Mouse (Mus musculus): ENCODE measurements around the gene Elp5. TPM values are rescaled to one million over a fixed set of nuclear protein-coding genes. Genes with fewer than 3 reads are reported as not detected.

Elp5 gene
- polyA plus RNA-seq, 1 experiment from 2014 or later, result 126 TPM

DNA sequence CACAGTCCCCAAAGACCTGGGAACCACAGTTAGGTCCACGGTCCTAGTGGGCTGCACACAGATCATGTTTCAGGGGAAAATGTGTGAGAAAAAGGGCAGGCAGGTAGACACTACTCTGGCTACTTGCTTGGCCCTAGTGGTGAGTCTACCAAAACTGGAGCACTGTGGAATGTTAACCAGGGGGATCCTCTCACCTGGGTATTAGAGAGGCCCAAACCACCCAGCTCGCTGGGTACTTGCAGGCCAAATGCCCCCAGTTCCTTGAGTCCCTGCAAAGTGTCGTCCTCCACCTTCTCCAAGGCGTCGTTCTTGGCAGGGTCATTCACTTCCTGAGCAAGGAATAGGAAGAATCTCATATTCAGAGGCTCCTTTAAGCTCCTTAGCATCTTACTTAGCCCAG lies 31.7 kb upstream of the Elp5 start:
- H3K9me3 ChIP-seq, result no peaks in the 10 kb centered on the region
- no peak for ATAC-seq (ENCODE audit: low FRiP score, low read depth)
- peaks cover 29% of the 10 kb centered on the region for H3K4me1 ChIP-seq
- no peaks in the 10 kb centered on the region for H3K27me3 ChIP-seq
- peak overlapping the region; percentile 79 for H3K4me2 ChIP-seq (replicated peaks)
- WGBS, result 46% methylated on average over 5 of the region's 5 CpGs
- peaks cover 50% of the 10 kb centered on the region for H3K36me3 ChIP-seq
- peak overlapping the region; percentile 83; the same call in 1 of the 2 replicates for H3K9ac ChIP-seq
- no peak overlapping the region for H3K27ac ChIP-seq
- H3K4me3 ChIP-seq, result peak overlapping the region; percentile 62

DNA sequence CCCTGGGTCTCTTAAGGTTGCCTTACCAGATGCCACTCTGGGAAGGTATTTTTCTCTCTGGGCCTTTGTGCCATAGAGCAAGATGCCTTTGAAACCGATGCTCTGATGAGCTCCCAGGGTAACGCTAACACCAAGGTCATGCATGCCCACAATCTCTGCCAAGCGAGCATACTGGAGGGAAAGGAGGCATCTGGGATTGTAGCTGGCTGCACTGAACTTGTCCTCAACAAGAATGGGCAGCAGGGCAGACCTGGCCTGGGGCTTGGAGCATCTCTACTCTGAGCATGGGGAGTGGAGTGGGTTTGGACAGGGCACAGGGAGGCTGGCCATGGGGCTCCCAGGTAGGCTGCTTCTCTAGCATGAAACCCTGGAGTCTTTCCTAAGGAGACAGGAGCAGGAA lies 31.1 kb upstream of the Elp5 start:
- Histone ChIP-seq H3K27ac (no peak overlapping the region), H3K4me2 (replicated peaks) (no peak overlapping the region), H3K4me3 (no peak overlapping the region), H3K9ac (0 out of 2 replicates have a peak overlapping the region, but pooled peaks have one; percentile 8), H3K27me3 (no peaks in the 10 kb centered on the region), H3K9me3 (no peaks in the 10 kb centered on the region), H3K36me3 (peaks cover 57% of the 10 kb centered on the region), H3K4me1 (peaks cover 26% of the 10 kb centered on the region)
- WGBS, result 87% methylated on average over 3 of the region's 3 CpGs
- no peak for ATAC-seq (ENCODE audit: low FRiP score, low read depth)

DNA sequence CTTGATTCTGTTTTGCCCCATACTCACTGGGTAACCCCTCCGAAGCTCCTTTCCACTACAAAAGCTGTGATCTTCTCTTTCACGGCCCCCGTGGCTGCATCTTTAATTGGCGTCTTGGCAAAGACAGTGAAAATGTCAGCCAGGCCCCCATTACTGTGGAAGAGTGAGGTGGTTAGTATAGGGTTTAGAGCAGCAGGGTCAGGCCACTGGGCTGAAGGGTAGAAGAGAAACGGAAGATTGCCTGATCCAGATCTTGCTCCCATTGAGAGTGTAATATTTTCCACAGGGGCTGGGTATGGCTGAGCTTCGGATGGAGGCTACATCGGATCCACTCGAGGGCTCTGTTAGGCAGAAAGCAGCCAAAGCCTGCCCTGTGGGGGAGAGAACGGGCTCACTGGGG lies 30.6 kb upstream of the Elp5 start:
- H3K9me3 ChIP-seq, result no peaks in the 10 kb centered on the region
- peaks cover 25% of the 10 kb centered on the region for H3K4me1 ChIP-seq
- H3K27ac ChIP-seq, result no peak overlapping the region
- H3K9ac ChIP-seq, result no peak overlapping the region
- no peak overlapping the region for H3K4me2 ChIP-seq (replicated peaks)
- H3K27me3 ChIP-seq, result no peaks in the 10 kb centered on the region
- peaks cover 62% of the 10 kb centered on the region for H3K36me3 ChIP-seq
- no peak overlapping the region for H3K4me3 ChIP-seq
- 88% methylated on average over 9 of the region's 9 CpGs for WGBS
- ATAC-seq (ENCODE audit: low FRiP score, low read depth), result no peak

DNA sequence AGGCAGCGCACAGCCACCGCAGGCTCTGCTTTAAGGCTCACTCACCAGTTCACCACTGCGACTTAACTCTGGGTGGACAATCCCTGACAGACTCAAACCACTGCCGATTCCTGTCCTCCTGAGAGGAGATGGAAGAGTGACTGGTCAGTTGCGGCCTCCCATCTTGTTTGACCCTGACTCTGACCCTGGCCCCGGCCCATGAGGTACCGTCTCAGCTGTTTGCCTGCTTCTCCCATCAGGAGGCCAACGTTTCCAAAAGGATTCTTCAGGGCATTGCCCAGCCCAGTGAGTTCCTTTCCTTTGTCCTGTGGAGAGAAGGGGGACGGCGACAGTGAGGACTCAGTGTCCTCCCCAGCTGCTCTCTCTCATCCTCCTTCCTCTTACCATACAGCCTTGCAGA lies 28.6 kb upstream of the Elp5 start:
- Histone ChIP-seq H3K4me2 (replicated peaks) (no peak overlapping the region), H3K27ac (no peak overlapping the region), H3K36me3 (peaks cover 81% of the 10 kb centered on the region), H3K4me1 (peaks cover 13% of the 10 kb centered on the region), H3K9me3 (no peaks in the 10 kb centered on the region), H3K9ac (no peak overlapping the region), H3K4me3 (no peak overlapping the region), H3K27me3 (no peaks in the 10 kb centered on the region)
- no peak for ATAC-seq (ENCODE audit: low FRiP score, low read depth)
- WGBS, result 88% methylated on average over 10 of the region's 10 CpGs

DNA sequence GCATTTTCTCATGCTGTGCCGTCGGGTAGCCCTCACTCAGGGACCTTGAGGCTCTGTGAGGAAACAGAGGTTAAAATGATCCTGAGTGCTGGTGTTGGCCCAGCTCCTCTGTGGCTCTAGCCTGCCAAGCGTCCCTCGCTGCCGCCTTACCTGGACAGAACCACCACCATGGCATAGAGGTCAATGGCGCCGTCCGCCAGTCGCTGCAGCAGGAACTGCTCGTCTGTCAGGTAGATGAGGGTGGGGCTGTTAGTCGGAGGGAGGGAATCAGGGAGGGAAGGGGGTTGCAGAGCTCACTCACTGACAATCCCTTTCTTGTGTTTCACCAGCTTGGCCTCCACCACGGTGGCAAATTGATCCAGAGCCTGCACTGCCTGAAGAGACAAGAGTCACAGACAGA lies 28.2 kb upstream of the Elp5 start:
- Histone ChIP-seq H3K4me3 (no peak overlapping the region), H3K9me3 (no peaks in the 10 kb centered on the region), H3K27me3 (no peaks in the 10 kb centered on the region), H3K4me1 (peaks cover 13% of the 10 kb centered on the region), H3K27ac (no peak overlapping the region), H3K4me2 (replicated peaks) (no peak overlapping the region), H3K9ac (no peak overlapping the region), H3K36me3 (peaks cover 86% of the 10 kb centered on the region)
- 90% methylated on average over 12 of the region's 12 CpGs for whole genome bisulfite sequencing
- ATAC-seq (ENCODE audit: low FRiP score, low read depth), result no peak

DNA sequence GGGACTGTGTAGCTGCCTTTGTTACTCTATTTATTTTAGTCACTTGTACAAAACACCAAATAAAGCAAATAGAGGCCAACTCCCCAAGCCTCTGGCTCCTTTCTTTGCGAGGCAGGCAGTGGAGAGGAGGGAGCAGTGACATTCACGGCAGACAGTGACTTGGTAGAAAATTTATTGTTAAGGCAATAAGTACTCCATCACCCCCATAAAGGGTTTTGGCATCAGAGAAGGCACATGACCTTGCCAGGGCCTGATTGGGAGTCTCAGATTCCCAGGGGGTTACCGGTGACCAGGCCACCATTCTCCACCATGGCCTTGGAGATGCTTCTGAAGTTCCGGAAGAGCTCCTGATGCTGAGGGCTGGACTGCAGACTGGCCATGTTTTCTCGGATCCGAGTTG lies 27.7 kb upstream of the Elp5 start:
- Histone ChIP-seq H3K27me3 (no peaks in the 10 kb centered on the region), H3K4me3 (no peak overlapping the region), H3K4me1 (peaks cover 13% of the 10 kb centered on the region), H3K36me3 (peaks cover 91% of the 10 kb centered on the region), H3K4me2 (replicated peaks) (no peak overlapping the region), H3K27ac (no peak overlapping the region), H3K9ac (no peak overlapping the region), H3K9me3 (no peaks in the 10 kb centered on the region)
- ATAC-seq (ENCODE audit: low FRiP score, low read depth), result no peak
- WGBS, result 82% methylated on average over 6 of the region's 6 CpGs

DNA sequence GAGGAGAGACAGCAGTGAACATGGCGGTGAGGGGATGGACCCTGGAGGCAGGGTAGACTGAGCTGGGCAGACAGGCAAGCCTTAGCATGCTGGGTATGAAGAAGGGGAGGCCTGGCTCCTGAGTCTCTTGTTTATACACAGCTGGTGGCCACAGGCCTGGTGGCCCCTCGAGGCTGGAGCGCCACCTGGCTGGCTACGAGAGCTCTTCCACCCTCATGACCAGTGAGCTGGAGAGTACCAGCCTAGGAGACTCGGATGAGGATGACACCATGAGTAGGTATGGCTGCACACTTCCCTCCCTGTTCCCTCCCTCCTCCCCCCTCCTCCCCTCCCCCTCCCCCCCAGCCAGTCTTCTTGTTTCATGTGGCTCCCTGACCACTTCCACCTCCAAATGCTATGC lies 23.2 kb upstream of the Elp5 start:
- peaks cover 62% of the 10 kb centered on the region for H3K36me3 ChIP-seq
- H3K27ac ChIP-seq, result no peak overlapping the region
- ATAC-seq (ENCODE audit: low FRiP score, low read depth), result no peak
- no peaks in the 10 kb centered on the region for H3K27me3 ChIP-seq
- peaks cover 31% of the 10 kb centered on the region for H3K4me1 ChIP-seq
- no peak overlapping the region for H3K4me3 ChIP-seq
- H3K9me3 ChIP-seq, result no peaks in the 10 kb centered on the region
- H3K4me2 ChIP-seq (replicated peaks), result no peak overlapping the region
- WGBS, result 68% methylated on average over 5 of the region's 5 CpGs
- no peak overlapping the region for H3K9ac ChIP-seq

DNA sequence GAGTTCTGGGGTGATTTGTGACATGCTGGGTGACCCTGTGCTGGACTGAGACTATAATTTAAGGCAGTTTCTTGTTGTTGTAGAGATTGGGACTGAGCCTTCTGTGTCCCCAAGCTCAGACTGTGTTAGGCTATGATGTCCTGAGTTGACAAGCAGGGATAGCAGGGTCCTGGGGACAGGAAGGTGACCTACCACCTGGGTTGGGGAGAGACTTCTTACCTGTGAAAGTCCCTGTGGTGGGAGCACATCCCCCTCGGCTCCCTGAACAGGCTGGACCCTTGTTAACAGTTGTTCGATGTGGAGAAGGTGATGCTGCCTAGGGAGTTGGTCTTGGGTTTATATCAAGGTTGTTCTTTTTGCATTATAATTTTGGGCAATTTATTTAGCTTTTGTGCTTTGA lies 20.2 kb upstream of the Elp5 start:
- peak overlapping the region; percentile 96 for H3K4me2 ChIP-seq (replicated peaks)
- no peak for ATAC-seq (ENCODE audit: low FRiP score, low read depth)
- H3K27me3 ChIP-seq, result no peaks in the 10 kb centered on the region
- no peaks in the 10 kb centered on the region for H3K9me3 ChIP-seq
- H3K27ac ChIP-seq, result no peak overlapping the region
- WGBS, result 92% methylated on average over 2 of the region's 2 CpGs
- H3K9ac ChIP-seq, result peak overlapping the region; percentile 60
- peaks cover 57% of the 10 kb centered on the region for H3K36me3 ChIP-seq
- peak overlapping the region; percentile 81 for H3K4me3 ChIP-seq
- H3K4me1 ChIP-seq, result peaks cover 51% of the 10 kb centered on the region

DNA sequence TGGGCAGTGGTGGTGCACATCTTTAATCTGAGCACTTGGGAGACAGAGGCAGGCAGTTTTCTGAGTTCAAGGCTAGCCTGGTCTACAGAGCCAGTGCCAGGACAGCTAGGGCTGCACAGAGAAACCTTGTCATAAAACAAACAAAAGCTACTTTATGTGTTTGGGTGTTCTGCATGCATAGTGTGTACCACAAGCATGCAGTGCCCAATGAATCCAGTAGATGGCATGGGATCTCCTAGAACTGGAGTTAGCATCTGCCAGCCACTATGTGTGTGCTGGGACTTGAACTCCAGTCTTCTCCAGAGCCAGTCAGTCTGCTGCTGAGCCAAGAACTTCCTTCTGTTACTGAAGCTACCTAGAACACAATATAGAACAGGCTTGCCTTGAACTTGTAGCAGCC lies 19.5 kb upstream of the Elp5 start:
- Histone ChIP-seq H3K4me3 (peak overlapping the region; percentile 81), H3K9ac (peak overlapping the region; percentile 60; the same call in 1 of the 2 replicates), H3K9me3 (no peaks in the 10 kb centered on the region), H3K36me3 (peaks cover 51% of the 10 kb centered on the region), H3K27me3 (no peaks in the 10 kb centered on the region), H3K4me2 (replicated peaks) (peak overlapping the region; percentile 96), H3K4me1 (peaks cover 53% of the 10 kb centered on the region), H3K27ac (no peak overlapping the region)
- no peak for ATAC-seq (ENCODE audit: low FRiP score, low read depth)

DNA sequence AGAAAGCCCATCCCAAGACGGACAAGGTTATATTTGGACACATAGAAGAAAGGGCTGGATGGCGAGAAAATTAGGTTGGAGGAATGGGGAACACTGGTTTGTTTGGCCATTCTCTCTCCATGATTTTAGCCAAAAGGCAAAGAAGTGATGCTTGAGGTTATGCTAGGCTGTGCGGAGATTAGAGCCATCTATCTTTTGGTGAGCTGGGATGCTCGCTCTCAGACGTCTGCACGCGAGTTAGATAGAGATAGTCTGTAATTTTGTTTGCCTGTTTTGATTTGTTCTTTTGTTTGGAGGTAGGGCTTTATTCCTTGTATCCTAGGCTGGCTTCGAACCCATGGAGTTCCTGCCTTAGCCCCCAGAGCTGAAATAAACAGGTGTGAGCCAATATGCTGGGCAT lies 18.8 kb upstream of the Elp5 start:
- Histone ChIP-seq H3K27me3 (no peaks in the 10 kb centered on the region), H3K36me3 (peaks cover 44% of the 10 kb centered on the region), H3K9ac (peak overlapping the region; percentile 84), H3K9me3 (no peaks in the 10 kb centered on the region), H3K4me3 (peak overlapping the region; percentile 81), H3K4me2 (replicated peaks) (peak overlapping the region; percentile 96), H3K27ac (peak overlapping the region; percentile 96), H3K4me1 (peaks cover 53% of the 10 kb centered on the region)
- ATAC-seq (ENCODE audit: low FRiP score, low read depth), result no peak
- WGBS, result 11% methylated on average over 8 of the region's 8 CpGs

DNA sequence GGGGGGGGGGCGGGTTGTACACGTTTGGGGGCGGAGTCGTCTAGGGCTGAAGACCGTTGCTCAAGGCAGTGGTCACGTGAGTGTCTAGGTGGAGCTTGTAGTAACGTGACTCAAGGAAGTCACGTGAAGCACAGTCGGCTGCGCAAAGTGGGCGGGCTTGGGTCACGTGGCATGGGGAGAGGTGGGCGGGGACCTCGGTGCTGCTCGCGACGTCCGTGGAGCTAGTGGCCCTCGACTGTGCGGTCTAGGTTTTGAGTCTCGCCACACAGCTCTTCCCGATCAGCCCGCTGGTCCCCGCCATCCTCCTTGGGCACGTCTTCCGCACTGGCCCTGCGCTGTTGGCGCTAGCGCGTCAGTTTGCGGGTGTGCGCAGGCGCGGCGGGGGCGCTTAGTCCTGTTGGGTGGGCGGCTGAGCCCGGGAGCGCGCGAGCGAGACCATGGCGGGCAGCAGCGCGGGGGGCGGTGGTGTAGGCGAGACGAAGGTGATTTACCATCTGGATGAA lies 18.1 kb upstream of the Elp5 start, which contains the start of gene Dvl2:
TSS of gene Dvl2 (plus strand) at position 200 of the 503 bp plus-strand sequence.
- ATAC-seq (ENCODE audit: low FRiP score, low read depth), result peak; percentile 62
- H3K4me1 ChIP-seq, result peaks cover 53% of the 10 kb centered on the region

DNA sequence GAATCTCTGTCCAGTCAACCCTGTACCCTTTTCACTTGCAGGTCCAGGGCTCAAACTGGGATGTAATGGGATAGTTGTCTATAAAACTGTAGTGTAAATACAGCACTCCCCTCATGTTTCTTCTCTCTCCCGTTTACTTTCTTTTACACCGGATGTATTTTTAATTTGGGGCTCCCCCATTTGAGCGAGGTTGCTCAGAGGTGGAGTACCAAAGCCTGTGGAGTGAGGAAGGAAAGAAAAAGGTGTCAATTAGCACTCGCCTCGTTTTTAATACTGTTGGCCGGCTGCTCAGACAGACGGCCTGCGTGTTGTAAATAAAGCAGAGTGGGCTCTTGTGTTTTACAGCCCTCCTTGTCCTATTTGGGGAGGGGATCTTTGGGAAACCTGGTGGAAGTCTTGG lies 17.3 kb upstream of the Elp5 start:
- H3K27ac ChIP-seq, result no peak overlapping the region
- no peaks in the 10 kb centered on the region for H3K9me3 ChIP-seq
- peak overlapping the region; percentile 96; the same call in 1 of the 2 replicates for H3K4me2 ChIP-seq (replicated peaks)
- H3K4me3 ChIP-seq, result peak overlapping the region; percentile 81
- no peak for ATAC-seq (ENCODE audit: low FRiP score, low read depth)
- H3K36me3 ChIP-seq, result peaks cover 30% of the 10 kb centered on the region
- peaks cover 55% of the 10 kb centered on the region for H3K4me1 ChIP-seq
- no peaks in the 10 kb centered on the region for H3K27me3 ChIP-seq
- no peak overlapping the region for H3K9ac ChIP-seq
- 60% methylated on average over 8 of the region's 8 CpGs for WGBS

More for the DNA sequence above, 18.1 kb upstream of the Elp5 start, which contains the start of gene Dvl2:
- H3K4me2 ChIP-seq (replicated peaks), result peak within 1 kb of the TSS; percentile 96
- H3K9me3 ChIP-seq, result no peaks in the 10 kb centered on the region
- no peaks in the 10 kb centered on the region for H3K27me3 ChIP-seq
- peak within 1 kb of the TSS; percentile 84 for H3K9ac ChIP-seq
- H3K36me3 ChIP-seq, result peaks cover 36% of the 10 kb centered on the region
- peak within 1 kb of the TSS; percentile 96 for H3K27ac ChIP-seq
- WGBS, result under 1% methylated on average over 48 of the region's 48 CpGs
- H3K4me3 ChIP-seq, result peak within 1 kb of the TSS; percentile 81

Data from limb, embryonic 13.5 days (tissue).